In genomic region chr11:20201661-20202101, GRCm38 (mm10) we compare ENCODE assay signal across 7 mouse cellular contexts. TPM values are rescaled to one million over a fixed set of nuclear protein-coding genes. Genes with fewer than 3 reads are reported as not detected.
DNase-seq lines count a peak whose midpoint lies in the region; ATAC-seq and TF ChIP-seq lines count a peak whose summit lies in the region.

No protein-coding gene starts in this region.

- in situ Hi-C loops in CH12.LX (cut with MboI; ENCODE audit: low pct_ligation_motif_present, low pct_unique_long_range_greater_than_20kb, low sequenced_read_pairs) = no loop called here

- H3K9ac ChIP-seq in CH12.LX (ENCODE audit: insufficient read depth, low read depth) = peak overlapping the region; percentile 91
- peak overlapping the region; percentile 95 for H3K9ac ChIP-seq in heart, embryonic 12.5 days
- peak overlapping the region; percentile 100 for H3K9ac ChIP-seq in lung, embryonic 16.5 days (ENCODE audit: low read length)

- no peak for TF ChIP-seq RAD21 in CH12.LX (IDR thresholded peaks at IDR 0.05; ENCODE audit: low read depth, low read length)

- peak; percentile 35 for DNase-seq in CH12.LX (ENCODE audit: extremely low read depth)
- peak; percentile 8 for DNase-seq in MEL-GATA-1-ER (ENCODE audit: extremely low read depth, low read depth)
- DNase-seq in embryo, embryonic 11.5 days (ENCODE audit: low read depth, low spot score) = peak; percentile 20
- peak; percentile 46 to 72 for DNase-seq in kidney, postnatal 25 days
- peak; percentile 39 for DNase-seq in right cerebral cortex, adult 18-20 months

- ATAC-seq in heart, embryonic 12.5 days (ENCODE audit: insufficient number of reproducible peaks, low FRiP score) = peak; percentile 37
- ATAC-seq in lung, embryonic 16.5 days (ENCODE audit: low read depth) = peak; percentile 31

- H3K36me3 ChIP-seq in CH12.LX (replicated peaks in 1 of 2; ENCODE audit: control insufficient read depth in 1 of 2, insufficient read depth in 1 of 2, low read length in 1 of 2) = peaks cover 0 to 26% of the 10 kb centered on the region in 2 experiments
- 0 out of 2 replicates have a peak, but pooled peaks cover 4% of the 10 kb centered on the region for H3K36me3 ChIP-seq in heart, embryonic 12.5 days
- H3K36me3 ChIP-seq in lung, embryonic 16.5 days (ENCODE audit: control insufficient read depth, insufficient read depth, low read length) = no peaks in the 10 kb centered on the region

- H3K4me1 ChIP-seq in CH12.LX (ENCODE audit: control insufficient read depth in 1 of 2, insufficient read depth in 2 of 2) = peaks cover 4 to 40% of the 10 kb centered on the region in 2 experiments
- peaks cover 36% of the 10 kb centered on the region for H3K4me1 ChIP-seq in heart, embryonic 12.5 days (replicated peaks)
- H3K4me1 ChIP-seq in lung, embryonic 16.5 days (replicated peaks; ENCODE audit: control insufficient read depth, insufficient read depth, low read length) = peaks cover 24% of the 10 kb centered on the region

- no peak for TF ChIP-seq POLR2A in CH12.LX (IDR thresholded peaks at IDR 0.05; ENCODE audit: low read depth, low read length)

- no peak; a peak in 1 of 4 replicates for TF ChIP-seq CTCF in CH12.LX (conservative IDR thresholded peaks at IDR 0.05 in 1 of 2, IDR thresholded peaks at IDR 0.05 in 1 of 2; ENCODE audit: low read depth in 2 of 2, low read length in 2 of 2)

- peak overlapping the region; percentile 61 for H3K27ac ChIP-seq in CH12.LX (ENCODE audit: insufficient read depth, low read depth)
- peak overlapping the region; percentile 98 for H3K27ac ChIP-seq in heart, embryonic 12.5 days (ENCODE audit: poor library complexity, severe bottlenecking)
- H3K27ac ChIP-seq in lung, embryonic 16.5 days (ENCODE audit: low read length) = peak overlapping the region; percentile 97

- H3K4me3 ChIP-seq in CH12.LX (replicated peaks in 1 of 3; ENCODE audit: low read depth in 2 of 3, low read length in 2 of 3, poor library complexity in 1 of 3) = peak overlapping the region; percentile 82 to 94 (median 83)
- H3K4me3 ChIP-seq in heart, embryonic 12.5 days = peak overlapping the region; percentile 68
- peak overlapping the region; percentile 100 for H3K4me3 ChIP-seq in lung, embryonic 16.5 days (ENCODE audit: low read length)

- dilution Hi-C loops in CH12.LX (cut with MboI; ENCODE audit: extremely low pct_ligation_motif_present, extremely low pct_unique_long_range_greater_than_20kb, low sequenced_read_pairs) = no loop called here

- no peaks in the 10 kb centered on the region for H3K9me3 ChIP-seq in CH12.LX (replicated peaks; ENCODE audit: low read length)
- no peaks in the 10 kb centered on the region for H3K9me3 ChIP-seq in heart, embryonic 12.5 days (replicated peaks)
- no peaks in the 10 kb centered on the region for H3K9me3 ChIP-seq in lung, embryonic 16.5 days (ENCODE audit: control insufficient read depth, low read length)

- TF ChIP-seq EP300 in CH12.LX (IDR thresholded peaks at IDR 0.05; ENCODE audit: low read length) = no peak

- under 1% methylated on average over 39 of the region's 40 CpGs for WGBS in heart, embryonic 12.5 days
- under 1% methylated on average over 36 of the region's 40 CpGs for WGBS in lung, embryonic 16.5 days

- no peaks in the 10 kb centered on the region for H3K27me3 ChIP-seq in CH12.LX (replicated peaks)
- H3K27me3 ChIP-seq in heart, embryonic 12.5 days (replicated peaks) = no peaks in the 10 kb centered on the region
- no peaks in the 10 kb centered on the region for H3K27me3 ChIP-seq in lung, embryonic 16.5 days (ENCODE audit: control insufficient read depth, insufficient read depth, low read depth, low read length)

- peaks cover 53% of the 10 kb centered on the region for H3K79me2 ChIP-seq in CH12.LX (replicated peaks; ENCODE audit: control insufficient read depth, extremely low read depth, insufficient read depth, poor library complexity, severe bottlenecking)

- H3K4me2 ChIP-seq in CH12.LX (ENCODE audit: insufficient read depth, low read depth, poor library complexity, severe bottlenecking) = peak overlapping the region; percentile 100; the same call in 1 of the 2 replicates
- peak overlapping the region; percentile 82 for H3K4me2 ChIP-seq in heart, embryonic 12.5 days
- peak overlapping the region; percentile 76 for H3K4me2 ChIP-seq in lung, embryonic 16.5 days (ENCODE audit: low read depth, low read length)

TF ChIP-seq in CH12.LX, 34 proteins besides CTCF, POLR2A, EP300 and RAD21:
- TF ChIP-seq ZKSCAN1 (IDR thresholded peaks at IDR 0.05; ENCODE audit: borderline replicate concordance, low read depth, low read length) (no peak), CHD1 (IDR thresholded peaks at IDR 0.05; ENCODE audit: low read depth, low read length) (no peak; the same call in 1 of the 2 replicates), MAX (IDR thresholded peaks at IDR 0.05; ENCODE audit: low read length) (no peak), ELF1 (IDR thresholded peaks at IDR 0.05; ENCODE audit: low read depth, low read length) (no peak), MYC (IDR thresholded peaks at IDR 0.05; ENCODE audit: low read depth, low read length) (no peak), POLR2AphosphoS2 (IDR thresholded peaks at IDR 0.05; ENCODE audit: low read depth, low read length) (no peak), RCOR1 (conservative IDR thresholded peaks at IDR 0.05; ENCODE audit: low read depth, low read length) (no peak), ZNF384 (IDR thresholded peaks at IDR 0.05; ENCODE audit: low read depth, low read length) (no peak), MAZ (IDR thresholded peaks at IDR 0.05; ENCODE audit: low read depth, low read length) (no peak), TCF12 (IDR thresholded peaks at IDR 0.05; ENCODE audit: low read depth, low read length) (no peak), ETS1 (conservative IDR thresholded peaks at IDR 0.05; ENCODE audit: low read depth, low read length) (no peak), SIN3A (IDR thresholded peaks at IDR 0.05; ENCODE audit: low read length) (no peak), MXI1 (IDR thresholded peaks at IDR 0.05; ENCODE audit: low read depth, low read length) (peak; percentile 9; the same call in 1 of the 2 replicates), UBTF (IDR thresholded peaks at IDR 0.05; ENCODE audit: low read depth, low read length) (peak; percentile 79; the same call in 1 of the 2 replicates), TBP (conservative IDR thresholded peaks at IDR 0.05; ENCODE audit: low read depth, low read length) (no peak)
TF ChIP-seq in CH12.LX: peak in this region for 2.

RNA-seq across cellular contexts. Expression of gene Rab1a, which starts 0.4 kb away (rescaled TPM):
- total RNA-seq in CH12.LX (2012; rRNA removed) (76.7 and 98.7 TPM in 2 replicates), CH12.LX (2014; rRNA removed) (135 and 143 TPM in 2 replicates)
- polyA plus RNA-seq in CH12.LX (2012; ENCODE audit: insufficient read length, low read depth) = 216 and 263 TPM in 2 replicates
- polyA plus RNA-seq in heart, embryonic 12.5 days (2016; fragmentation: Nextera tagmentation; extraction: Ambion mirVana) = 233 and 237 TPM in 2 replicates
- polyA plus RNA-seq in lung, embryonic 16.5 days (2015; fragmentation: Nextera tagmentation; extraction: Ambion mirVana) = 261 and 264 TPM in 2 replicates

RNA-seq across cellular contexts. Expression of gene Cep68, which starts 47.5 kb away (rescaled TPM):
- 28.7 and 30.7 TPM in 2 replicates for total RNA-seq in CH12.LX (2012; rRNA removed)
- total RNA-seq in CH12.LX (2014; rRNA removed) = 27.8 and 28.3 TPM in 2 replicates
- 27.7 and 31.6 TPM in 2 replicates for polyA plus RNA-seq in CH12.LX (2012; ENCODE audit: insufficient read length, low read depth)
- 36.1 and 39.5 TPM in 2 replicates for polyA plus RNA-seq in heart, embryonic 12.5 days (2016; fragmentation: Nextera tagmentation; extraction: Ambion mirVana)
- 36.8 and 37.0 TPM in 2 replicates for polyA plus RNA-seq in lung, embryonic 16.5 days (2015; fragmentation: Nextera tagmentation; extraction: Ambion mirVana)

Comparison
In these comparisons a context has a peak if more than half of its experiments do, and no peak if none do; other contexts are left out.
1. Peak in every context shown above with its lines: DNase-seq, ATAC-seq, H3K4me3 ChIP-seq and H3K27ac ChIP-seq.
2. DNase-seq: peak in every context shown above with its lines; median percentile 59 in kidney, postnatal 25 days; 39 in right cerebral cortex, adult 18-20 months; 35 in CH12.LX; 20 in embryo, embryonic 11.5 days; 8 in MEL-GATA-1-ER.